Mouse (Mus musculus): ENCODE results near the gene Hsf3. TPM values are rescaled to one million over a fixed set of nuclear protein-coding genes. Genes with fewer than 3 reads are reported as not detected.

Gene Hsf3
- polyA plus RNA-seq, 1 experiment: 0.03 TPM

DNA sequence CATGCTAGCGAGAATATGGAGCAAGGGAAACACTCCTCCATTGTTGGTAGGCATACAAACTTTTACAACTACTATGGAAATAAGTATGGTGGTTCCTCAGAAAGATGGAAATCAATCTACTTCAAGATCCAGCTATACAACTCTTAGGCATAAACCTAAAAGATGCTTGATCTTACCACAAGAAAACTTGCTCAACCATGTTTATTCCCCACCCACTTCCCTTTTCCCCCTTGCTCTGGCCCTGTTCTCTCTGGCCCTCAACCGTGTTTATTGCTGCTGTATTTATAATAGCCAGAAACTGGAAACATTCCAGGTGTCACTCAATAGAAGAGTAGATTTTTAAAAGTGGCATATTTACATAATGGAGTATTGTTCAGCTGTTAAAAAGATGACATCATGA is 117.0 kb downstream of the Hsf3 start:
- H3K4me1 ChIP-seq (ENCODE audit: control insufficient read depth, insufficient read depth, low read length): no peaks in the 10 kb centered on the region
- H3K27me3 ChIP-seq (replicated peaks; ENCODE audit: control insufficient read depth, insufficient read depth, low read length): no peaks in the 10 kb centered on the region
- 68% methylated on average over 2 of the region's 2 CpGs for WGBS
- no peak overlapping the region for H3K4me3 ChIP-seq (ENCODE audit: insufficient read depth, low read depth, low read length)
- H3K27ac ChIP-seq (ENCODE audit: insufficient read depth, low read depth, low read length): no peak overlapping the region
- H3K36me3 ChIP-seq (ENCODE audit: control insufficient read depth, insufficient read depth, low read length): no peaks in the 10 kb centered on the region
- DNase-seq: no peak
- TF ChIP-seq POLR2A (IDR thresholded peaks at IDR 0.05; ENCODE audit: low read depth, low read length) (no peak), CTCF (conservative IDR thresholded peaks at IDR 0.05; ENCODE audit: insufficient read depth, insufficient read length, low read depth, low read length) (no peak)

DNA sequence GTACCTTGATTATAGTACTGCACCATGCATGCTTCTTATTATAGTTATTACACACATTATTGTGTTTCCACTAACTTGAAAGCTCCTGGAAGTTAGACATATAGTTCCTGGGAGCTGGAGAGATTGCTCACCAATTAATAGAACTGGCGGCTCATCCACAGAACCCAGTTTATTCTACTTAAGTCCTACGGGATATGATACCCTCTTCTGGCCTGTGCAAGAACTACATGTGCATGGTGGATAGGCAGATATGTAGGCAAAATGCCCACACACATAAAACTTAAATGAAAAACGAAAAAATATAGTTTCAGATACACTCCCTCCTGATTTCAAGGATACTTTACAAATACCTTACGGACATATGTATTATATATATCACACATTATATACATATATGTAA is 126.3 kb downstream of the Hsf3 start:
- no peaks in the 10 kb centered on the region for H3K36me3 ChIP-seq (ENCODE audit: control insufficient read depth, insufficient read depth, low read length)
- H3K4me3 ChIP-seq (ENCODE audit: insufficient read depth, low read depth, low read length): no peak overlapping the region
- H3K4me1 ChIP-seq (ENCODE audit: control insufficient read depth, insufficient read depth, low read length): no peaks in the 10 kb centered on the region
- no peaks in the 10 kb centered on the region for H3K27me3 ChIP-seq (replicated peaks; ENCODE audit: control insufficient read depth, insufficient read depth, low read length)
- no peak overlapping the region for H3K27ac ChIP-seq (ENCODE audit: insufficient read depth, low read depth, low read length)
- TF ChIP-seq CTCF (conservative IDR thresholded peaks at IDR 0.05; ENCODE audit: insufficient read depth, insufficient read length, low read depth, low read length) (no peak), POLR2A (IDR thresholded peaks at IDR 0.05; ENCODE audit: low read depth, low read length) (no peak)
- 41% methylated on average over 4 of the region's 4 CpGs for WGBS
- peak; percentile 10 for DNase-seq

DNA sequence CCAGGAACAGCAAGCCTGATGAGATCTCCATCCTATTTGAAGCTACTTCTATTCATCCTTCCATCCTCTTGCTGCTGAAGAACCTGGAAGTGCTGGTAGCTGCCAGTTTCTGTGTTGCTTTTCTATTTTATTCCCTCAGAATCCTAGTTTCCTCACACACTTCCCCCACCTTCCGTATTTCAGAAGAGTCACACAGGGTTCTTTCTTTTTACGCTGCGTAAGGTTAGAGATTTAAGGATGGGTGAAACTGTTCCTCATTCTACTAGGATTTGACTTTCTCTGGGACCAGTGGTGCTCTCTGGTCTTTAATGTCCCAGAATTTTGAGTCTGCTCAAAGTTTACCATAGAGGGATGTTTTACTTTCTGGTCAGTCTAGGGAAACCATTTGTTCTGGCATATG is 162.8 kb downstream of the Hsf3 start, which contains the start of gene Vsig4:
TSS of gene Vsig4 (minus strand) at position 101 of the 400 bp plus-strand sequence.
- no peak for TF ChIP-seq POLR2A (IDR thresholded peaks at IDR 0.05; ENCODE audit: low read depth, low read length)
- DNase-seq: no peak
- no peak within 1 kb of the TSS for H3K27ac ChIP-seq (ENCODE audit: insufficient read depth, low read depth, low read length)
- H3K27me3 ChIP-seq (replicated peaks; ENCODE audit: control insufficient read depth, insufficient read depth, low read length): no peaks in the 10 kb centered on the region
- WGBS: 90% methylated on average over 3 of the region's 3 CpGs
- no peak within 1 kb of the TSS for H3K4me3 ChIP-seq (ENCODE audit: insufficient read depth, low read depth, low read length)
- H3K4me1 ChIP-seq (ENCODE audit: control insufficient read depth, insufficient read depth, low read length): no peaks in the 10 kb centered on the region
- no peaks in the 10 kb centered on the region for H3K36me3 ChIP-seq (ENCODE audit: control insufficient read depth, insufficient read depth, low read length)

DNA sequence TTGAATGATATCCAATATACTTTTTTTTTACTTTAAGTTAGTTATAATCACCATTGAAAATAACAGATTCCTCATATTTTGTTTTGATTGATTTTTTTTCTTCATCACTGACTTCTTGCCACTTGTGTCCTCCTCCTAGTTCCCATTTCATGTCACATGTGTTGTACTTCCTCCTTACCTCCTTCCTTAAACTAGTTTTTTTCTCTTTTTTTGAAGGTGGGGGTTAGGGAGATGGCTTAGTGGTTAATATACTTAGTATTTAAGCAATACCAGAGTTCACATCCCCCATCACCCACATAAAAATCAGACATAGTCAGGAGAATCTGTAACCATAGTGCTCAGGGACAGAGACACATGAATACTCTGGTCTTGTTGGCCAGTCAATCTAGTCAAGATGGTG is 199.6 kb downstream of the Hsf3 start:
- no peaks in the 10 kb centered on the region for H3K27me3 ChIP-seq (replicated peaks; ENCODE audit: control insufficient read depth, insufficient read depth, low read length)
- no peak overlapping the region for H3K27ac ChIP-seq (ENCODE audit: insufficient read depth, low read depth, low read length)
- no peak overlapping the region for H3K4me3 ChIP-seq (ENCODE audit: insufficient read depth, low read depth, low read length)
- DNase-seq: no peak
- H3K4me1 ChIP-seq (ENCODE audit: control insufficient read depth, insufficient read depth, low read length): no peaks in the 10 kb centered on the region
- no peaks in the 10 kb centered on the region for H3K36me3 ChIP-seq (ENCODE audit: control insufficient read depth, insufficient read depth, low read length)
- TF ChIP-seq POLR2A (IDR thresholded peaks at IDR 0.05; ENCODE audit: low read depth, low read length) (no peak), CTCF (conservative IDR thresholded peaks at IDR 0.05; ENCODE audit: insufficient read depth, insufficient read length, low read depth, low read length) (no peak)

Other genes starting within 250 kb of the Hsf3 start
- 0.08 TPM in 1 of 2 replicates, not detected in the other for gene Vsig4, start 162.9 kb downstream of the Hsf3 start, polyA plus RNA-seq (2012; rRNA removed)
- gene Heph, start 935 bp downstream of the Hsf3 start, polyA plus RNA-seq (2012; rRNA removed): 5.5 and 5.8 TPM in 2 replicates